Mouse (Mus musculus): Measurements from ENCODE around the gene Hoxd10.

The Hoxd10 gene

GRCm38 (mm10) chr2:74695813-74696430 lies 4.2 kb downstream of the Hoxd10 start:
- DNase-seq (ENCODE audit: low read depth, low spot score) = no peak

GRCm38 (mm10) chr2:74696442-74697335 lies 5.0 kb downstream of the Hoxd10 start:
- DNase-seq (ENCODE audit: low read depth, low spot score) = no peak

GRCm38 (mm10) chr2:74697567-74698121 lies 5.9 kb downstream of the Hoxd10 start, which contains the start of gene Hoxd9:
TSS of gene Hoxd9 (plus strand) at chr2:74697727.
- no peak for DNase-seq (ENCODE audit: low read depth, low spot score)

- DNase-seq (ENCODE audit: low read depth, low spot score) = no peak
Observed at GRCm38 (mm10) chr2:74698201-74699052, 6.7 kb downstream of the Hoxd10 start.

GRCm38 (mm10) chr2:74699053-74699430 lies 7.3 kb downstream of the Hoxd10 start:
- no peak for DNase-seq (ENCODE audit: low read depth, low spot score)

- no peak for DNase-seq (ENCODE audit: low read depth, low spot score)
Observed at GRCm38 (mm10) chr2:74699664-74700545, 8.2 kb downstream of the Hoxd10 start.

- DNase-seq (ENCODE audit: low read depth, low spot score) = no peak
Observed at GRCm38 (mm10) chr2:74700546-74701112, 8.9 kb downstream of the Hoxd10 start.

- DNase-seq (ENCODE audit: low read depth, low spot score) = peak; percentile 49
Observed at GRCm38 (mm10) chr2:74701949-74702819, 10.5 kb downstream of the Hoxd10 start.

GRCm38 (mm10) chr2:74702820-74703219 lies 11.1 kb downstream of the Hoxd10 start:
- DNase-seq (ENCODE audit: low read depth, low spot score) = no peak

GRCm38 (mm10) chr2:74703317-74703716 lies 11.6 kb downstream of the Hoxd10 start:
- DNase-seq (ENCODE audit: low read depth, low spot score) = no peak

- no peak for DNase-seq (ENCODE audit: low read depth, low spot score)
Observed at GRCm38 (mm10) chr2:74703720-74704392, 12.1 kb downstream of the Hoxd10 start.

- no peak for DNase-seq (ENCODE audit: low read depth, low spot score)
Observed at GRCm38 (mm10) chr2:74704393-74704998, 12.8 kb downstream of the Hoxd10 start, which contains the start of gene Hoxd8. TSS of gene Hoxd8 (plus strand) at chr2:74704615.

- no peak for DNase-seq (ENCODE audit: low read depth, low spot score)
Observed at GRCm38 (mm10) chr2:74704999-74705466, 13.3 kb downstream of the Hoxd10 start.

GRCm38 (mm10) chr2:74705467-74706089 lies 13.9 kb downstream of the Hoxd10 start:
- no peak for DNase-seq (ENCODE audit: low read depth, low spot score)

- DNase-seq (ENCODE audit: low read depth, low spot score) = no peak
Observed at GRCm38 (mm10) chr2:74706393-74706960, 14.8 kb downstream of the Hoxd10 start.

GRCm38 (mm10) chr2:74707599-74707998 lies 15.9 kb downstream of the Hoxd10 start:
- no peak for DNase-seq (ENCODE audit: low read depth, low spot score)

GRCm38 (mm10) chr2:74708676-74709075 lies 17.0 kb downstream of the Hoxd10 start:
- DNase-seq (ENCODE audit: low read depth, low spot score) = no peak
